Mouse (Mus musculus): ENCODE data around the gene Armc12.
A peak's percentile ranks its signal among the peaks of the same experiment; 100 is the strongest.

The Armc12 gene

GRCm38 (mm10) chr17:28530506-28530905, at the start of gene Armc12:
Gene Armc12, plus strand, starts transcription at chr17:28530806.
- DNase-seq (ENCODE audit: low read depth) = no peak

DNA sequence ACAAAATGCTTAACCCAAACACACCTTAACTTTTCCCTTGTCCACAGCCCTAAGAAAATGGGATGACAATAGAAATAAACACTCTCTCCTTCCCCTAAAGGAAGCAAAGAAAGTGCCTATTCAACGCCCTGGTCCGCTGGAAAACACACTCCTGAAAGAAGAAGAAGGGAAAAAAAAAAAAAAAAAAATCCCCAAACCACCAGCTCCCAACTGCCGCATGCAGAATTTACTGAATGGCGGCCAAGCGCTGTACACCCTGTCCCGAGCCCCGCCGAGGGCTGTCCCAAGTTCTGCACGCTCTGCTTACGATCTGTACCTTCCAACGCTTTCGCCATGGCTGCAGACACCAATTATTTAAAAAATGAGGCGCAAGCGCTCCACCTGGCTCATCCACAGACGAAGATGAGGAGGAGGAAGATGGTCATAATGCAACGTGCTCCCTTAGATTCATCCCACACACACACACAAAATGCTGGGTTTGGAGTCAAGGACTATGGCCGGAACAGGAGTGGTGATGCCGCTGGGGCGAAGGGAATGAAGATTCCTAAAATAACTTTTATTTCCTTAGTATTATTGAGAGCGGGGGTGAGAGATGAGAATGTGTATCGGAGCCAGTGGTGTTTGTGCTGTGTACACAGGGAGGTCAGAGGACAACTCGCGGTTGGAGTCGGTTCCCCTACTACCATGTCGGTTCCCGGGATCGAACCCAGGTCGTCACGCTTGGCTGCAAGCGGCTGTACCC, 45.7 kb upstream of the Armc12 start:
- DNase-seq (ENCODE audit: low read depth) = no peak

- DNase-seq (ENCODE audit: low read depth) = no peak
Measured at GRCm38 (mm10) chr17:28485446-28485948, 45.1 kb upstream of the Armc12 start.

DNA sequence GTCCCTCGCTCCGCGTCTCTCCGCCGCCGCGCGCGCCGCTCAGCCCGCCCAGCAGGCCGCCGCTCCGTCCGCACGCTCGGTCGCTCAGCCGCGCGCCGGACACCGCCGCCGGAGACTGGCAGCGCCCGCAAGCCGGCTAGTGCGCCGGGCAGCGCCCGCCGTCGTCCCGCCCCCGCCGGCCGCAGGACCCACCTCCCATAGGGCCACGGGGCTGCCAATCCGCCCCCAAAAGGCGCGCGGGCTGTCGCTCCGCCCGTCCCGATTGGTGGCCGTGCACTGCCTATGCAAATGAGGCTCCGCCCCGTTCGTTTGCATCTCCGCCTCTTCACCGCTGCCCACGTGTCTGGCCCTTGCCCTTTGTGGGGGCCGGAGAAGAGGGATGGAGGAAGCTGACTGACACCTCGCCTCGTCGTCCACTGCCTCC, 44.6 kb upstream of the Armc12 start:
- DNase-seq (ENCODE audit: low read depth) = peak; percentile 82

GRCm38 (mm10) chr17:28486720-28487119, 43.9 kb upstream of the Armc12 start:
- DNase-seq (ENCODE audit: low read depth) = no peak

DNA sequence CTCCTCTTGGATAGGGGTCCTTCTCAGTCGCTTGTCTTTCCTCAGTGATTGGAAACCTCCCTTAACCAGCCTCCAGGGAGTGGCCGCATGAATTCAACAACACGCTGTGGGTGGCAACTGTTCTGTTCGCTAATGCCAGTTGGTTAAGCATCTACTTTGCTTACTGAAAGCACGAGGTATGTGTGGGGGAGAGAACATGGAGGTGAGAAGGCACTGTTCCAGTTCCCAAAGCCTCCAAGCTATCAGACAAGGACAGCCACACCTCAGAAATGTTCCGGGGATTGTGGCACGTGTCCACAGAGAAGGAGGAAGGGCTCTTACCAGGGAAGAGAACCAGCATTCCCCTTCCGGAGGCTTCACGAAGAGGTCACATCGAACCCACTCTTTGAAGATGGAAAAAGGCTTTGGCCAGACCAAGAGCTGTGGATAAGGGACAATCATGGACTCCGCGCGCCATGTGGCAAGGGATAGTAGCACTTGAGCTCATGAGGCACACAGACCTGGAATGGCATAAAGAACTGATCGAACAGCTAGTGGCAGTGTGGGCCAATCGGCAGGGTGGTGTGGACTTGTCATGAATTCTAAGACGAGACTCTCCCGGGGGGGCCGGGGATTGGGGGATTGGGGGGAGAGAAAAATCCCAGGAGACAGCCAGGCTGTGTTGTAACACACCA, 42.9 kb upstream of the Armc12 start:
- DNase-seq (ENCODE audit: low read depth) = no peak

DNA sequence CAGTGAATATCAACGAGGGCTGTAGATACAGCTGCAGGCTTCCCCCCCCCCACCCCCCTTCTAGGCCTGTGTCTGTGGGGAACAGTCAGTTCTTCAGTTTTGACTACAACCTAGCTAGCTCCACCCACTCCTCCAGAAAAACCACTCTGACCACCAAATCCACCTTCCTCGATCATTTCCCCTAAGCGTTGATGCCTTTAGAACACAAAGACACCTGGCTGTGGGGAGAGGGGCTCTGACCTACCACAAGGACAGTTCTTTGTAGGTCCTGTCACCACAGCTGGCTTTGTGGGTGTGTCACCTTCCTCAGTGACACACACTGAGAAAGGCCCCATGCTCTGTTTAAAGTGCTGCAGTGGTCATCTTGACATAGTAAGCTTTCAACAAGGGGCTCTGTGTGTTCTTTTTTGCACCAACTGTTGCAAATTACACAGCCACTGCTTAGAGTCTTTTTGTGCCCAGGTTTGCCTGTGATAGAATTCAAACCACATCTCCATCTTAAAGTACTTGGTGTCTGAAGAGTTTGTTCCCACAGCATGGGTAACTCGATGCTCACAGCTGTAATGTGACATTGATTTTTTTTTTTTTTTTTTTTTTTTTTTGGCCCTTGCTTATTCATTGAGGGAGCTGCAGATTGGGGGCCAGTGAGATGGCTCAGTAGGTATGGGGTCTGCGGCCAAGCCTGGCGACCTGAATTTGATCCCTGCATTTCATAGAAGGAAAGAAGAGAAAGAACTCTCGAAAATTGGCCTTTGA, 42.2 kb upstream of the Armc12 start:
- no peak for DNase-seq (ENCODE audit: low read depth)

DNA sequence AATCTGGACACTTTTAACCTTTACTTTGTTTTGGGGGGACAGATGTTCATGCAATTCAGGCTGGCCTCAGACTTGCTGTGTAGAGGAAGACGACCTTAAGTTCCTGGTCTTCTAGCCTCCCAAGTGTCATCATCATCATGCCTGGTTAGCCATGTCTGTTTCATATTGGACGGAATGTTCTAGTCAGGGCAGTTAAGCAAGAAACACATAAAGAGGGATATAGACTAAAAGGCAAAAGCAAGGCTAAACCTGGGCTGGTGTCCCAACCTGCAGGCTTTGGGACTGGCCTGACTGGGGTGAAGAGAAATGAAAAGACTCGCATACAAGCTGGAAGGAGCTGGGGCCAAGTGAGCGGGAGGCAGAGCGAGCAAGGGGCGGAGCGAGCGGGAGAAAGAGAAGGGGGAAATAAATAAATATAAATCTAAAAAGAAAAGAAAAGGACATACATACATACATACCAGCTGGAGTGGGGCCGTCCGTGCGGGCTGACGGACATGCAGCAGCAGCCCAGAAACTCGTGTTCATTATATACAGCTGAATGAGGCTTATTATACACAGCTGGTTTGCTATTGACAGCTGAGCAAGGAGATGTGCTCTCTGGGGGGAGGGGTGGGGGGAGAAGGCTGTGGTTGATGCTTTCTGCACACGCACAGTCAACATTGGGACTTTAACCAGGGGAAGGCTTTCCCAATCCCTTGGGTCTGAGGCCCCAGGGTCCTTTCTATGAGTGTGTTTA, 39.4 kb upstream of the Armc12 start:
- no peak for DNase-seq (ENCODE audit: low read depth)

DNA sequence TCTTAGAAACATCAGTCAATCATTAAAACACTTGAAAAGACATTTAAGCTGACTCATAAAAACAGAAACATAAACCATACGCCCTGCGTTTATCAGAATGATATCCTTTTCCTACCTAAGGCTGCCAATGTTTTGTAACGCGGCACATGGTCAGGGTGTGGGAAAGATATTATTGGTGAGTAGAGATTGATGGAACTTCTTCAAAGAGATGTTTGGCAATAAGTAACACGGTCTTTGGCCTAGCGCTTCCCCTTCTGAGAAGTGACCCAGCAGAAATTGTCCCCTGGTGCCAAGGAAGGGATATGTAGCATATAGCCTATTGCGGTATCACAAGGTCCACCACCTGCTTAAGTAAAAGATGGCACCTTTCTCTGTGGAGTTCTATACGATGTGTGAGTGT, 34.8 kb upstream of the Armc12 start:
- no peak for DNase-seq (ENCODE audit: low read depth)

GRCm38 (mm10) chr17:28499190-28499589, 31.4 kb upstream of the Armc12 start:
- no peak for DNase-seq (ENCODE audit: low read depth)

DNA sequence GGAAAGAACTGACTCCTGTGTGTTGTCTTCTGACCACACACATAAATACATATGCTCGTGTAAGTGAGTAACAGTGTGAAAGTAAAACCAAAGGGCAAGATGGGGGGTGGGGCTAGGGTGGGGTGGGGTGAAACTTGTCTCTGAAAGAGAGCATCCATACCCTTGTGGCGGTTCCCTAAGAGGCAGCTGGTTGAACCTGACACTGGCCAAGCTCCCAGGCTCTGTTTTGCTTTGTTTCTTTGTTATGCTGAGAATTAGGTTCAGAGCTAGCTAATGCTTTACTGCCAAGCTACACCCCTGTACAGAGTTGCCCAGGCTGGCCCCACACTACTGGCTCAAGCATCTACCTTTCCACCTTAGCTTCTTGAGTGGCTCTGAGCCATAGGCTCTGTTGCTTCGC, 30.1 kb upstream of the Armc12 start:
- DNase-seq (ENCODE audit: low read depth) = no peak

DNA sequence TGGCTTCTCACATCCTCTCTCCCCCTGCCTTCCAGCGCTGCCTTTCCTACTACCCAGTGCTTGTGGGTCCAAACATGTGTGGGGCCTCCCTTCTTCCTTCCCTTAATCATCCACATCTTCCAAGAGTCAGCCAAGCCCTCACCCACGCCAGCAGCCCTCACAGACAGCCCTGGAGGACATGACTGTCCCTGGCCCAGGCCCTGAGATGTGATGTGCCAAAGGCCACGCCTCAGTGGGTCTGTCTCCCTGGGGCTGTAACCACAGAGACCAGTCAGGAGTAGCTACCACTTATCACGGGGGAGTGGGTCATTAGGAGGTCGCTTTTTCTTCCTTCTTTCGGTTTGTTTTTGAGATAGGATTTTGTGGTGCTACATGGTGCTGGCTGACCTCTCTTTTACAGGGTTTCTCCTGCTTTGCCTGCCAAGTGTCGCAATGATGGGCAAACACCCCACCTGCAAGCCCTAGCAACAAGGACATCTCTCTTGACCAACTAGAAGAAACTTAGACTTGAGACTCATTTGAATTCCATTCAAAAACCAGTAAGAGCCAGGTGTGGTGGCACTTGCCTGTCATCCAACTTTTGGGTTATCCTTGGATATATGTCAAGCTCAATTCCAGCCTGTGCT, 28.3 kb upstream of the Armc12 start:
- no peak for DNase-seq (ENCODE audit: low read depth)

DNA sequence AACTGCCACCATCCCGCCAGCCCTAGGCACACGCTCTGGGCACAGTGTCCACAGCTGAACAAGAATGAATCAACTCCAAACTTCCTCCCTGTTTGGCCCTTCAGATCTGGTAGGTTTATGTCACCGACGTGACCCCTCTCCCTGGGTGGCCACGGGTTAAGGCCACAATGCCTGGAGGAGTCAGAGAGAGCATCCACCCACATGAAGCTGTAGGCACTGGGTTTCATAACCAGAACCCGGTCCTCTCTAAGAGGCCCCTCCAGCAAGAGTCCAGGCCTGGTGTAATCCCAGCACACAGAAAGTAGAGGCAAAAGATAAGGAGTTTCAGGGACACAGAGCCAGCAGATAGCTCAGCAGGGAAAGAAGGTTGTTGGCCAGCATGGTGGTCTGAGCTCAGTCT, 26.4 kb upstream of the Armc12 start:
- no peak for DNase-seq (ENCODE audit: low read depth)

DNA sequence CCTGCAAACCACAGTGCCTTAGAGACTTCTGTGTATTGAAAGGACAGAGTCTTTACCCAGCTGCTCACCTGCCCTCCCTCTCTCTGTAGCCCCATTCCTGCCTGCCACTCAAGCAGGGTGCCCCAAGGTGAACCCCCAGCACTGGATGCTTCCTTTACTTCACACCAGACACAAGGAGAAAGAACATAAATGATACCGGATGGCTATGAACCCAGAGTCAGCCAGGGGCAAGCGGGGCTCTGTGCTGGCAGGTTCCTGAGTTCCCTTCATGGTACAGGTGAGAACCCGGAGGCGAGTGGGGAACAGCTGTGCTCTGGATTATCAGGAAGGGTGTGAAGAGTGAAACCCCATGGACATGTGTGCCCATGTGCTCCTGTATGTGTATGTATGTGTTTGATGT, 25.0 kb upstream of the Armc12 start:
- DNase-seq (ENCODE audit: low read depth) = no peak

DNA sequence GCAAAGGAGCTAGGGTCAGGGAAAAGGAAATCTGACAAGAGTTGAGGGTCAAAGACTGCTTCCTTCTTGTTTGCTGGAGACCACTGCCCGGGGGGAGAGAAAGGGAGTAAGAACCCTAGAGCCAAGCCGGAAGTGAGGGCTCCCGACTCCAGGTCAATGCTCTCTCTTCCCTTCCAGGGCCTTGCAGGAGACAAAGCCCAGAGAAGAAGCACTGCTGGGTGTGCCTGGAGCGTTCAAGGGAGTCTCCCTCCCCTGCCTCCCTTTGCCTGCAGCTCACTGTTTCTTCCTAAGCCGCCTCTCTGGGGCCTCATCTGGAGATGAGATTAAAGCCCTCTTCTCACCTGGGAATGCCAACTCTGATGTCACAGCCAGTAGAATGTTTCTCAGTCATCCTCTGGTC, 23.7 kb upstream of the Armc12 start:
- no peak for DNase-seq (ENCODE audit: low read depth)

- no peak for DNase-seq (ENCODE audit: low read depth)
Measured at GRCm38 (mm10) chr17:28507496-28507895, 23.1 kb upstream of the Armc12 start.

- no peak for DNase-seq (ENCODE audit: low read depth)
Measured at GRCm38 (mm10) chr17:28510445-28511342, 19.9 kb upstream of the Armc12 start.

DNA sequence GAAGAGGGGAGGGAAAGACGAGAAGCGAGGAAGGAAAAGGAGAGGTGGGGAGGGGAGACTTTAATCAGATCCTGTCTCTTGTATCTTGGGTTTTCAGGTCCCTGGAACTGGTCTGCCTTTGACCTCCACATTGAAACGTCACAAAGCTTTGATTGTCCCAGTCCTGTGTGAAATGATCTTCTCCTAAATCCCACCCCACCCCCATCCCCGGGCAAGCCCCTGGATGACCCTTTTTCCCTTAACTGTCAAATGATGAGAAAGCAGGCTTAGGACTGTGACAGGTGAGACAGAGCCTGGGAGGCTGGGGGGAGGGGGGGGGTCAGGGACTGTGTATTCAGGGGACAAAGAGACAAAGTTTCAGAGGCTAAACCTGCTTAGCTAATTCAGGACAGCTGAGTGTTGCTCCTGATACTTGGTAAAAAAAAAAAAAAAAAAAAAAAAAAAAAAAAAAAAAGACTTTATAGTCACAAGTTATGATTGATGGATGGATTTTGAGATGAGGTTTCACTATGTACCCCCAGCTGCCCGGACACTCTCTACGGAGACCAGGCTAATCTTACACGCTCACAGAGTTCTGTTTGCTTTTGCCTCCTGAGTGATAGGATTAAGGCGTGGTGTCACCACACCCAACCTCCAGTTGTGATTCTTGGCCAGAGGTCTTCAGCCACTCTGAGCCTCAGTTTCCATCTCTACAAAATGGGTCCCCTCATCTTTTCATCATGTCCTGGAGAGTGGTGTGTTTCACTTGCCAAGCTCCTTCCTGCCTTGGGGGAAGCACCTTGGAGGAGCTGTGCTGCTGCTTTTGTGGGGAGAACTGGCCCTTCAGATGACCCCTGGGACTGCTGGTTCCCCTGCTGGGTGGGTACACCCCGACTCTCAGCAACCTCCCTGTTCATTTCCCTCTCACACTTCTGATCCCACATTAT, 18.7 kb upstream of the Armc12 start:
- no peak for DNase-seq (ENCODE audit: low read depth)

DNA sequence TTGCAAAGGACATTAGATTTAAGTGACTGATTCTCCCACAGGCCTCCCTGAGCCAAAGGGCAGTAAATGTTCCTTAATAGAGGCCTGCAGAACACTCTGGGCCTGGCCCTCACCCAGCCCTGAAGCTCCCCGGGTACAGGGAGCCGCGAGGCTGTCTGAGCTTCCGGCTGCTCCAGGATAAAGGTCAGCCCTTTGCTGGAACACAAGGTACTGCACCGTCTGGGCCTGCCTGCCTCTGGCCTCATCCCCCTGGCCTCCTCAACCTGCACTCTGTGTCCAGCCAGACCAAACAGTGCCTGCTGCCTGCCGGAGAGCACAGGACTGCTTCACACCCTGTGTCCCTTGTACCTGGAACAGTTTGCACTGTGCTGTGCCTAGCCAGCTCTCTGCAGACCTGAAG, 17.9 kb upstream of the Armc12 start:
- no peak for DNase-seq (ENCODE audit: low read depth)

GRCm38 (mm10) chr17:28513337-28513736, 17.3 kb upstream of the Armc12 start:
- no peak for DNase-seq (ENCODE audit: low read depth)
